Mouse (Mus musculus) cerebellum, postnatal 4 days (tissue): ENCODE results near the gene Tceal3.
"Not testable (repeated sequence)": the region's sequence is repeated elsewhere in the genome, so short reads cannot be mapped to it uniquely, and the experiment has no call there.

Experiments
- DNase-seq, 2 experiments: peaks; one replicate each; pipeline ENCODE4 v3.0.0; 2022; ENCODE audit warnings: low spot score in 2 of 2, mixed read lengths in 1 of 2

Gene Tceal3

DNA sequence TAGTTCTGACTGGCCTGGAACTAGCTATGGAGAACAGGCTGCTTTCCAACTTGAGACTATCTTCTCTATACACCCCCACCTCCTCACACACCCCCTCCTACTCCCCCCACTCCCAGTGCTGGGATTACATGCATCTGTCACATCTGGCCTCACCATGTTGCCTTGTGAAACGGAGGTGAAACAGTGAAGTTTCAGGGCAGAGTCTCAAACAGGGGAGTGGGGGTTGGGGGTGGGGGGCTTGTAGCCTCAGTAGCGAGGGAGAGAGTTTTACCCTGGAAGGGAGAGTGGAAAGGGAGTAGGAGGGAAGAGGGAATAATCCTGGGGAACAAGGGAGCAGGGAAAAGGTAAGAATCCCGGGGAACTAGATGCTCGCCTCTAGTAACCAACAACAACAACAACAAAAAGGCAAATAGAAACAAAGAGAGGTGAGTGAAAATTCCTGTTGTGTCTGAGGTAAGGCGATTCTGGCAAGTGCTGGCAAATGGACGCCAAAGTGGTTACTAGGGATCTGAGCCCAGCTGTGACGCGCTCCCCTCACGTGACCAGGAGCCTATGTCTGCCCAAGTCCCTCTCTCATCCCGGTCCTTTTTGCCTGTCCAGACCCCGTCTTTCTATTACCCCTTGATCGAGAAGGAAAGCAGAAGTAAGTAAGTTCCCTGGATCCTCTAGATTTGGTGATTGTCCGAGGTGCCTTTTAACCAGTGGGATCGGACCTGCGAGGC, 117.0 kb downstream of the Tceal3 start, which contains the start of gene Tceal1:
Tceal1 (plus strand) TSS at position 537 of the 722 bp plus-strand sequence.
- DNase-seq: peak in 1 of 2 experiments; percentile 61

DNA sequence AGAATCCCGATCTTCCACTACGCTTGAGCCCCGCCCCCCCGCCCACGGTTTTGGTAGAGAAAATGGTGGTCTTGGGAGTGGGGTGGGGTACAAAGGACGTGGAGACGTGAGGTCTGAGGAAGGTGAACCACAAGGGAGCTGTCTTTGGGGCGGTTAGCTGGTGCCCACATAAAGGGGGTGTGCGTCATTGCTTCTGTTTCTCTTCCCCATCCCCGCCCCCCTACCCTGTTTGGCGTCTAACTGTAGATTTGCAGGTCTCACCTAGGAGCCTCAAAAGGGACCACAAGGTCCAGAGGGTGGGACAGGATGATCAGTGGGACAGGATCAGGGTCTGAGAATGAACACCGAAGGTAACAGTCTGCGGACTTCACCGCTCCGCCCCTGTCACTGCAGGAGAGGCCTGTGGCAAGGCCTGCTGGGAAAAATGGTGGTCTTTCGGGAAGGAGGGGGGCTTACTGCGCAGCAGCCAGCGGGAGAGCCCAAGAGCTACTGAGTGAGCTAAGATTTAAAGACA, 117.6 kb downstream of the Tceal3 start:
- DNase-seq: peak; percentile 20 to 45

DNA sequence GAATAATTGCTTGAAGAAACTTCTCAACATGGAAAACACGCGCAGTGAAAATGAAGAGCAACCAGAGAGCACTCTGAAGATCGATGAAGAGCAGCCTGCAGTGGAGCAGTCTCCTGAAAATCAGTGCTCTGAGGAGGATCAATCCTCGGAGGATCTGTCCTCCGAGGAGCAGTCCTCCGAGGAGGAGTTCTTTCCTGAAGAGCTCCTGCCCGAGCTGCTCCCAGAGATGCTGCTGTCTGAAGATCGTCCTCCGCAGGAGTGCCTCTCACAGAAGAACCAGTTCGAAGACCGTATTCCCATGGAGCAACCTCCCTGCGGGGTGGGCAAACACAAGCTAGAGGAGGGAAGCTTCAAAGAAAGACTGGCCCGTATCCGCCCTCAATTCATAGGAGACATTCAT, 118.1 kb downstream of the Tceal3 start:
- peak in 1 of 2 experiments; percentile 3 for DNase-seq

DNA sequence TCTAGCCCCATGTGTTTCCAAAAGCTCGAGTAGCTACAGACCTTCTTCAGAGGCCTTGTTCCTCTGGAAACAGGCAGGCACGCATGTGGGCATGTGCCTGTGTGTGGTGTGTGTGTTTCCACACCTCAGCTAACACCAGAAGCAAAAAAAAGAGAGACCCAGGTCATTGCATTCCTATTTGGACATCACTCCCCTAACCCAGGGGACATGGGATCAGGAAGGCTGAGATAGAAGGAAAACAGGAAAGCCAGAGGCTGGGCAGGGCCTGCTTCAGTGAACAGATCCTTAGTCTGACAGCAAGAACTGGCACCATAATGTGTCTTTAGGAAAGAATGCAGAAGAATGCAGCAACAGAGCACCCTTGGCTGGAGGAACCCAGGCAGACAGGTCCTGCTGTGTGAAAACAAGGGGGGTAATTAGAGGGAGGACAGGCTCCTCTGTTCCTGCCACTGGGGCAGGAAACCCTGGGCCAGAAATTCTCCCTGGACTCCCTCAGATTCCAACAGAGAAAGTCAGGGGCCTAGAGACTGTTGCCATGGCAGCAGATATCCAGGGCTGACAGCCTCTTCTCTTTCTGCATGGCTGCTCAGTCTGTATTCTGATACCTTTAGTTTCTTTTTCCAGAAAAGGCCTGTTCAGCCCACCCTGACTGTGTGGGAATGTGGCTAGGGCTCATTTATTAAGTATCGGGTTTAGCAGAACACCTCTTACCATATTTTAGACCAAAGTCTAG, 124.3 kb downstream of the Tceal3 start:
- DNase-seq: not testable (repeated sequence)
